Mouse (Mus musculus) hindbrain, embryonic 11.5 days (tissue): ENCODE data around the gene Lix1l. TPM values are rescaled to one million over a fixed set of nuclear protein-coding genes. Genes with fewer than 3 reads are reported as not detected.
A peak's percentile ranks its signal among the peaks of the same experiment; 100 is the strongest.

Experiments
- ATAC-seq: fragments of 200-750 bp; cut with Nextera tagmentation; 2 replicates; pipeline ENCODE4 v1.8.0; 2017; ENCODE audit warnings: mild to moderate bottlenecking, moderate TSS enrichment, moderate library complexity; ENCODE audit not compliant: low FRiP score
- DNase-seq: peaks from one replicate; pipeline ENCODE4 v3.0.0-alpha.2; 2015; ENCODE audit warnings: low spot score
- H3K27ac ChIP-seq: fragments of 300-500 bp; sonication (generic); 2 replicates; pipeline ENCODE4 v1.5.1; 2014; ENCODE audit warnings: mild to moderate bottlenecking, low read depth, low read length
- H3K27me3 ChIP-seq: fragments of 300-500 bp; sonication (generic); 2 replicates; pipeline ENCODE4 v1.6.1; 2014; ENCODE audit warnings: mild to moderate bottlenecking, low read length, moderate library complexity, mixed read lengths; ENCODE audit not compliant: control insufficient read depth, insufficient read depth
- H3K36me3 ChIP-seq: fragments of 300-500 bp; sonication (generic); 2 replicates; pipeline ENCODE4 v1.6.1; 2014; ENCODE audit warnings: mild to moderate bottlenecking, low read length, moderate library complexity, mixed read lengths; ENCODE audit not compliant: control insufficient read depth, insufficient read depth
- H3K4me1 ChIP-seq: fragments of 300-500 bp; sonication (generic); replicated peaks from 2 replicates; pipeline ENCODE4 v1.6.1; 2014; ENCODE audit warnings: low read length, mixed read lengths; ENCODE audit not compliant: control insufficient read depth, insufficient read depth
- H3K4me2 ChIP-seq: fragments of 300-500 bp; sonication (generic); replicated peaks from 2 replicates; pipeline ENCODE4 v1.6.1; 2014; ENCODE audit warnings: mild to moderate bottlenecking, low read depth, low read length
- H3K4me3 ChIP-seq: fragments of 300-500 bp; sonication (generic); 2 replicates; pipeline ENCODE4 v1.5.1; 2014; ENCODE audit warnings: low read depth, low read length
- H3K9ac ChIP-seq: fragments of 300-500 bp; sonication (generic); 2 replicates; pipeline ENCODE4 v1.6.1; 2014; ENCODE audit warnings: low read depth, low read length
- H3K9me3 ChIP-seq: fragments of 300-500 bp; sonication (generic); 2 replicates; pipeline ENCODE4 v1.6.1; 2016; ENCODE audit warnings: low read length; ENCODE audit not compliant: control insufficient read depth
- WGBS: fragments of 180-500 bp; shearing (Covaris S2); extraction: QIAGEN DNeasy Blood & Tissue Kit; methylation state at CpG from one replicate; pipeline ENCODE4 v1.1.7; 2014; 5-methylcytosine and 5-hydroxymethylcytosine counted together
- polyA plus RNA-seq: library from polyadenylated mRNA; unstranded; fragments of >200 nt; fragmentation: Nextera tagmentation; extraction: Ambion mirVana; gene quantifications from 2 replicates; pipeline ENCODE4 v1.2.1, GENCODE M21; 2014

Gene Lix1l
- polyA plus RNA-seq, 1 experiment from 2014 or later: 7.1 TPM

DNA sequence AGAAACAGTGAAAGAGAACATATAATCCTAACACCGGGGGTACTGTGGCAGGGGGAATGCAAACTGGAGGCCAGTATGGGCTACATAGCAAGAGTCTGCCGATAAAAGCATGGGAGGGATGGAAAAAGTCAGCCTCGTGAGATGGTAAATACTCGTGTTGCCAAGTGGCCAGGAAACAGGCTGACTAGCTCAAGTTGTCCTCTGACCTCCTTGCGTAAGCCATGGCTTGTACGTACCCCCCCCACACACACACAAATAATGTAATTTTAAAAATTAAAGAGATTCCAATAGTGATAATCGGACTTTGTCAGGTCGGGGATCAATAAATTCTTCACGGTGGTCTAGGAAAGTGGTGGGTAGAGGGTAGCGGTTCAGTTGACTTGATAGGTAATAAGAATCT, 7.6 kb upstream of the Lix1l start:
- Histone ChIP-seq H3K4me1 (peaks cover 16% of the 10 kb centered on the region), H3K4me3 (peak overlapping the region; percentile 47), H3K9me3 (no peaks in the 10 kb centered on the region), H3K27ac (peak overlapping the region; percentile 51; the same call in 1 of the 2 replicates), H3K9ac (peak overlapping the region; percentile 54), H3K36me3 (no peaks in the 10 kb centered on the region), H3K4me2 (peak overlapping the region; percentile 62), H3K27me3 (peaks cover 14% of the 10 kb centered on the region; the same call in 1 of the 2 replicates)
- 1% methylated on average over 10 of the region's 10 CpGs for WGBS
- peak; percentile 43 for DNase-seq
- no peak for ATAC-seq

GRCm38 (mm10) chr3:96593790-96594560, 7.0 kb upstream of the Lix1l start, which contains the start of gene Polr3gl:
Gene Polr3gl (minus strand): TSS chr3:96594181.
- Histone ChIP-seq H3K9ac (peak within 1 kb of the TSS; percentile 54), H3K4me1 (peaks cover 19% of the 10 kb centered on the region), H3K4me3 (peak within 1 kb of the TSS; percentile 47), H3K4me2 (peak within 1 kb of the TSS; percentile 62), H3K27ac (peak within 1 kb of the TSS; percentile 51; the same call in 1 of the 2 replicates), H3K36me3 (no peaks in the 10 kb centered on the region), H3K27me3 (peaks cover 16% of the 10 kb centered on the region; the same call in 1 of the 2 replicates), H3K9me3 (no peaks in the 10 kb centered on the region)
- ATAC-seq (peak; percentile 86), DNase-seq (peak; percentile 93)
- WGBS: under 1% methylated on average over 36 of the region's 38 CpGs

- ATAC-seq (no peak), DNase-seq (no peak)
- H3K4me3 ChIP-seq: no peak overlapping the region
- no peaks in the 10 kb centered on the region for H3K36me3 ChIP-seq
- H3K9me3 ChIP-seq: no peaks in the 10 kb centered on the region
- no peak overlapping the region for H3K4me2 ChIP-seq
- H3K27ac ChIP-seq: no peak overlapping the region
- H3K27me3 ChIP-seq: peaks cover 16% of the 10 kb centered on the region; the same call in 1 of the 2 replicates
- H3K4me1 ChIP-seq: peaks cover 19% of the 10 kb centered on the region
- H3K9ac ChIP-seq: no peak overlapping the region
- 79% methylated on average over 5 of the region's 5 CpGs for WGBS
Measured at GRCm38 (mm10) chr3:96594851-96595250, 6.1 kb upstream of the Lix1l start.

GRCm38 (mm10) chr3:96595661-96596060, 5.3 kb upstream of the Lix1l start:
- Histone ChIP-seq H3K27me3 (peaks cover 16% of the 10 kb centered on the region; the same call in 1 of the 2 replicates), H3K4me1 (peaks cover 19% of the 10 kb centered on the region)
- 26% methylated on average over 6 of the region's 6 CpGs for WGBS

GRCm38 (mm10) chr3:96596228-96596707, 4.7 kb upstream of the Lix1l start, which contains the start of gene Ankrd34a:
Gene Ankrd34a (plus strand): TSS chr3:96596636.
- Histone ChIP-seq H3K4me3 (peak within 1 kb of the TSS; percentile 39), H3K4me1 (peaks cover 19% of the 10 kb centered on the region), H3K4me2 (peak within 1 kb of the TSS; percentile 90), H3K36me3 (no peaks in the 10 kb centered on the region), H3K9me3 (no peaks in the 10 kb centered on the region), H3K27me3 (peaks cover 16% of the 10 kb centered on the region; the same call in 1 of the 2 replicates), H3K27ac (no peak within 1 kb of the TSS; the same call in 1 of the 2 replicates), H3K9ac (peak within 1 kb of the TSS; percentile 72)
- no peak for ATAC-seq
- DNase-seq: peak; percentile 38
- WGBS: under 1% methylated on average over 16 of the region's 23 CpGs

More at GRCm38 (mm10) chr3:96595661-96596060, 5.3 kb upstream of the Lix1l start:
- no peak overlapping the region for H3K4me3 ChIP-seq
- H3K27ac ChIP-seq: no peak overlapping the region
- no peaks in the 10 kb centered on the region for H3K9me3 ChIP-seq
- no peak overlapping the region for H3K9ac ChIP-seq
- DNase-seq (peak; percentile 18), ATAC-seq (no peak)
- no peak overlapping the region for H3K4me2 ChIP-seq
- no peaks in the 10 kb centered on the region for H3K36me3 ChIP-seq

GRCm38 (mm10) chr3:96596855-96597254, 4.1 kb upstream of the Lix1l start:
- peak; percentile 34 for DNase-seq
- H3K36me3 ChIP-seq: no peaks in the 10 kb centered on the region
- H3K9me3 ChIP-seq: no peaks in the 10 kb centered on the region
- H3K27me3 ChIP-seq: peaks cover 16% of the 10 kb centered on the region; the same call in 1 of the 2 replicates
- H3K9ac ChIP-seq: peak overlapping the region; percentile 72
- no peak overlapping the region for H3K27ac ChIP-seq
- WGBS: 0% methylated on average over 10 of the region's 12 CpGs
- no peak for ATAC-seq
- peak overlapping the region; percentile 90 for H3K4me2 ChIP-seq
- H3K4me3 ChIP-seq: peak overlapping the region; percentile 39
- H3K4me1 ChIP-seq: peaks cover 19% of the 10 kb centered on the region

- Histone ChIP-seq H3K4me2 (peak overlapping the region; percentile 90), H3K27ac (peak overlapping the region; percentile 58; the same call in 1 of the 2 replicates), H3K27me3 (peaks cover 16% of the 10 kb centered on the region; the same call in 1 of the 2 replicates), H3K4me3 (peak overlapping the region; percentile 39), H3K4me1 (peaks cover 19% of the 10 kb centered on the region), H3K9me3 (no peaks in the 10 kb centered on the region), H3K9ac (peak overlapping the region; percentile 72), H3K36me3 (no peaks in the 10 kb centered on the region)
- ATAC-seq (no peak), DNase-seq (peak; percentile 71)
- WGBS: under 1% methylated on average over 37 of the region's 40 CpGs
Measured at GRCm38 (mm10) chr3:96597435-96597891, 3.5 kb upstream of the Lix1l start.

- WGBS: under 1% methylated on average over 54 of the region's 54 CpGs
- Histone ChIP-seq H3K36me3 (no peaks in the 10 kb centered on the region), H3K4me3 (peak overlapping the region; percentile 39), H3K9me3 (no peaks in the 10 kb centered on the region), H3K27ac (peak overlapping the region; percentile 58; the same call in 1 of the 2 replicates), H3K27me3 (peaks cover 16% of the 10 kb centered on the region; the same call in 1 of the 2 replicates), H3K9ac (peak overlapping the region; percentile 72), H3K4me1 (peaks cover 19% of the 10 kb centered on the region), H3K4me2 (peak overlapping the region; percentile 90)
- DNase-seq (peak; percentile 82), ATAC-seq (peak; percentile 18; the same call in 1 of the 2 replicates)
Measured at GRCm38 (mm10) chr3:96598156-96599068, 2.5 kb upstream of the Lix1l start.
